Mouse (Mus musculus) midbrain, embryonic 12.5 days (tissue): ENCODE measurements around the gene Nme4. TPM values are rescaled to one million over a fixed set of nuclear protein-coding genes. Genes with fewer than 3 reads are reported as not detected.
"Not testable (repeated sequence)": the region's sequence is repeated elsewhere in the genome, so short reads cannot be mapped to it uniquely, and the experiment has no call there.

ENCODE experiments used
- ATAC-seq: fragments of 200-750 bp; cut with Nextera tagmentation; 2 replicates; pipeline ENCODE4 v1.8.0; 2017; ENCODE audit warnings: low read depth, moderate TSS enrichment, moderate library complexity; ENCODE audit not compliant: low FRiP score
- H3K27ac ChIP-seq: fragments of 300-500 bp; sonication (generic); replicated peaks from 2 replicates; pipeline ENCODE4 v1.5.1; 2016; ENCODE audit warnings: mild to moderate bottlenecking
- H3K27me3 ChIP-seq: fragments of 300-500 bp; sonication (generic); 2 replicates; pipeline ENCODE4 v1.6.1; 2016; ENCODE audit warnings: mild to moderate bottlenecking
- H3K36me3 ChIP-seq: fragments of 300-500 bp; sonication (generic); 2 replicates; pipeline ENCODE4 v1.6.1; 2016
- H3K4me1 ChIP-seq: fragments of 300-500 bp; sonication (generic); 2 replicates; pipeline ENCODE4 v1.6.1; 2016
- H3K4me2 ChIP-seq: fragments of 300-500 bp; sonication (generic); replicated peaks from 2 replicates; pipeline ENCODE4 v1.6.1; 2016; ENCODE audit warnings: mild to moderate bottlenecking, moderate library complexity
- H3K4me3 ChIP-seq: fragments of 300-500 bp; sonication (generic); 2 replicates; pipeline ENCODE4 v1.5.1; 2016; ENCODE audit warnings: mild to moderate bottlenecking
- H3K9ac ChIP-seq: fragments of 300-500 bp; sonication (generic); replicated peaks from 2 replicates; pipeline ENCODE4 v1.6.1; 2016; ENCODE audit warnings: mild to moderate bottlenecking, moderate library complexity
- H3K9me3 ChIP-seq: fragments of 300-500 bp; sonication (generic); 2 replicates; pipeline ENCODE4 v1.6.1; 2016; ENCODE audit warnings: mild to moderate bottlenecking
- WGBS: fragments of 180-500 bp; shearing (Covaris S2); methylation state at CpG from one replicate; pipeline ENCODE4 v1.1.7; 2016; 5-methylcytosine and 5-hydroxymethylcytosine counted together
- polyA plus RNA-seq: library from polyadenylated mRNA; unstranded; fragments of >200 nt; fragmentation: Nextera tagmentation; extraction: Ambion mirVana; gene quantifications from 2 replicates; pipeline ENCODE4 v1.2.1, GENCODE M21; 2016

Gene Nme4
- polyA plus RNA-seq, 1 experiment from 2014 or later: 48.0 TPM

DNA sequence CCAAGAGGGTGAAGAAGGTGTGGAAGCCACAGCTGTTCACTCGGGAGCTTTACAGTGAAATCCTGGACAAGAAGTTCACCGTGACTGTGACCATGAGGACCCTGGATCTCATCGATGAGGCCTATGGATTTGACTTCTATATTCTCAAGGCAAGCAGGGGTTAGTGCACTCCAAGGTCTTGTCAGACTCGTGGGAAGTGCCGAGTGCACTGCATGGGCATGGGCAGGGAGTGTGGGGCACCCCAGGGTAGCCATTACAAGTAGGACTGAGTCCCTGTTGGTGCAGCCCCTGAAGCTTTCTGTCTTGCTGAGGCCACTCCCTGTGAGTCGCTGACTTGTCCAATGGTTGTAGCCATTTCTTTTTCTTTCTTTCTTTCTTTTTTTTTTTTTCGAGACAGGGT is 29.2 kb upstream of the Nme4 start:
- Histone ChIP-seq H3K4me2 (peak overlapping the region; percentile 86), H3K9ac (peak overlapping the region; percentile 73; the same call in 1 of the 2 replicates), H3K9me3 (no peaks in the 10 kb centered on the region), H3K4me3 (peak overlapping the region; percentile 77), H3K36me3 (peaks cover 47% of the 10 kb centered on the region), H3K27ac (no peak overlapping the region), H3K4me1 (peaks cover 20% of the 10 kb centered on the region), H3K27me3 (peaks cover 48% of the 10 kb centered on the region)
- 92% methylated on average over 7 of the region's 7 CpGs for WGBS
- ATAC-seq: no peak

GRCm38 (mm10) chr17:26123267-26123684 is 27.9 kb upstream of the Nme4 start, which contains the start of gene Mrpl28:
Gene Mrpl28, plus strand, starts transcription at chr17:26123500.
- H3K36me3 ChIP-seq: peaks cover 34% of the 10 kb centered on the region
- H3K27me3 ChIP-seq: peaks cover 49% of the 10 kb centered on the region
- peaks cover 20% of the 10 kb centered on the region for H3K4me1 ChIP-seq
- ATAC-seq: peak; percentile 86
- H3K9ac ChIP-seq: peak within 1 kb of the TSS; percentile 73
- no peaks in the 10 kb centered on the region for H3K9me3 ChIP-seq
- H3K4me3 ChIP-seq: peak within 1 kb of the TSS; percentile 77
- no peak within 1 kb of the TSS for H3K27ac ChIP-seq
- peak within 1 kb of the TSS; percentile 86 for H3K4me2 ChIP-seq
- WGBS: under 1% methylated on average over 32 of the region's 32 CpGs

- H3K27ac ChIP-seq: no peak overlapping the region
- ATAC-seq: 0 out of 2 replicates have a peak, but pooled peaks have one; percentile 14
- H3K4me3 ChIP-seq: no peak overlapping the region
Observed at GRCm38 (mm10) chr17:26122431-26123140, 27.2 kb upstream of the Nme4 start.

GRCm38 (mm10) chr17:26119766-26120710 is 24.6 kb upstream of the Nme4 start:
- ATAC-seq: no peak; the same call in 1 of the 2 replicates
- no peak overlapping the region for H3K4me3 ChIP-seq
- no peaks in the 10 kb centered on the region for H3K9me3 ChIP-seq
- H3K4me2 ChIP-seq: no peak overlapping the region
- H3K36me3 ChIP-seq: peaks cover 2% of the 10 kb centered on the region; the same call in 1 of the 2 replicates
- no peak overlapping the region for H3K9ac ChIP-seq
- H3K27ac ChIP-seq: no peak overlapping the region
- WGBS: 49% methylated on average over 33 of the region's 33 CpGs
- peaks cover 17% of the 10 kb centered on the region for H3K4me1 ChIP-seq
- peaks cover 61% of the 10 kb centered on the region for H3K27me3 ChIP-seq

More at GRCm38 (mm10) chr17:26122431-26123140, 27.2 kb upstream of the Nme4 start:
- H3K4me2 ChIP-seq: no peak overlapping the region
- 61% methylated on average over 5 of the region's 5 CpGs for WGBS
- H3K9ac ChIP-seq: no peak overlapping the region
- H3K9me3 ChIP-seq: no peaks in the 10 kb centered on the region
- H3K4me1 ChIP-seq: peaks cover 20% of the 10 kb centered on the region
- H3K27me3 ChIP-seq: peaks cover 50% of the 10 kb centered on the region
- H3K36me3 ChIP-seq: peaks cover 28% of the 10 kb centered on the region

- no peak overlapping the region for H3K27ac ChIP-seq
- ATAC-seq: no peak
- H3K4me2 ChIP-seq: no peak overlapping the region
- H3K9ac ChIP-seq: no peak overlapping the region
- H3K4me3 ChIP-seq: no peak overlapping the region
- H3K27me3 ChIP-seq: peaks cover 95% of the 10 kb centered on the region
- H3K4me1 ChIP-seq: peaks cover 12% of the 10 kb centered on the region
- 87% methylated on average over 17 of the region's 17 CpGs for WGBS
- H3K36me3 ChIP-seq: no peaks in the 10 kb centered on the region
- no peaks in the 10 kb centered on the region for H3K9me3 ChIP-seq
Observed at GRCm38 (mm10) chr17:26116503-26117258, 21.3 kb upstream of the Nme4 start.

GRCm38 (mm10) chr17:26115956-26116487 is 20.6 kb upstream of the Nme4 start:
- no peak for ATAC-seq
- no peak overlapping the region for H3K9ac ChIP-seq
- H3K27ac ChIP-seq: no peak overlapping the region
- 52% methylated on average over 3 of the region's 3 CpGs for WGBS
- H3K36me3 ChIP-seq: no peaks in the 10 kb centered on the region
- H3K4me1 ChIP-seq: peaks cover 15% of the 10 kb centered on the region
- no peak overlapping the region for H3K4me3 ChIP-seq
- H3K4me2 ChIP-seq: no peak overlapping the region
- peaks cover 97% of the 10 kb centered on the region for H3K27me3 ChIP-seq
- H3K9me3 ChIP-seq: no peaks in the 10 kb centered on the region

GRCm38 (mm10) chr17:26115205-26115898 is 19.9 kb upstream of the Nme4 start:
- WGBS: 85% methylated on average over 7 of the region's 7 CpGs
- H3K27ac ChIP-seq: no peak overlapping the region
- H3K4me2 ChIP-seq: no peak overlapping the region
- H3K9ac ChIP-seq: no peak overlapping the region
- H3K36me3 ChIP-seq: no peaks in the 10 kb centered on the region
- H3K4me3 ChIP-seq: no peak overlapping the region
- peaks cover 97% of the 10 kb centered on the region for H3K27me3 ChIP-seq
- ATAC-seq: no peak
- peaks cover 21% of the 10 kb centered on the region for H3K4me1 ChIP-seq
- no peaks in the 10 kb centered on the region for H3K9me3 ChIP-seq

- ATAC-seq, H3K4me2 ChIP-seq, H3K9me3 ChIP-seq, H3K36me3 ChIP-seq, H3K4me3 ChIP-seq, H3K9ac ChIP-seq, H3K27ac ChIP-seq: not testable (repeated sequence)
- peaks cover 21% of the 10 kb centered on the region for H3K4me1 ChIP-seq
- H3K27me3 ChIP-seq: peaks cover 95% of the 10 kb centered on the region
- WGBS: 71% methylated on average over 7 of the region's 7 CpGs
Observed at GRCm38 (mm10) chr17:26114461-26114860, 19.1 kb upstream of the Nme4 start.

DNA sequence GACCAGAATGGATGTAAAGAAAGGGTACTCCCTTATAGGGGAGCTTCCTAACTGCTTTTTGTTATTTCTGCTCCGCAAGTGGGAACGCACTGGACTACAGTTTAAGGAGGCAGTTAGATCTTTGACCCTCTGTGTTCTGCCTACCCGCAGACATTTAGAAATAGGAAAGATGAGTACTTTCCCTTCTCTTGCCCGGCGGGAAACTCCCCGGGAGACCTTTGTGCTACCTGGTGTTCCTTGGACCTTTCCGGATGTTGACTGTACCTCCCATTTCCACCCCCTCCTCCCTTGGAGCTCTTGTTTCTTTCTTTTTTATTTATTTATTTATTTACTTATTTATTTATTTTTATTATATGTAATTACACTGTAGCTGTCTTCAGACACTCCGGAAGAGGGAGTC is 18.7 kb upstream of the Nme4 start:
- Histone ChIP-seq H3K4me2 (peak overlapping the region; percentile 97), H3K36me3 (no peaks in the 10 kb centered on the region), H3K4me1 (peaks cover 21% of the 10 kb centered on the region), H3K27ac (no peak overlapping the region), H3K9ac (peak overlapping the region; percentile 85; the same call in 1 of the 2 replicates), H3K9me3 (no peaks in the 10 kb centered on the region), H3K27me3 (peaks cover 92% of the 10 kb centered on the region), H3K4me3 (peak overlapping the region; percentile 88)
- no peak for ATAC-seq
- 14% methylated on average over 8 of the region's 8 CpGs for WGBS

DNA sequence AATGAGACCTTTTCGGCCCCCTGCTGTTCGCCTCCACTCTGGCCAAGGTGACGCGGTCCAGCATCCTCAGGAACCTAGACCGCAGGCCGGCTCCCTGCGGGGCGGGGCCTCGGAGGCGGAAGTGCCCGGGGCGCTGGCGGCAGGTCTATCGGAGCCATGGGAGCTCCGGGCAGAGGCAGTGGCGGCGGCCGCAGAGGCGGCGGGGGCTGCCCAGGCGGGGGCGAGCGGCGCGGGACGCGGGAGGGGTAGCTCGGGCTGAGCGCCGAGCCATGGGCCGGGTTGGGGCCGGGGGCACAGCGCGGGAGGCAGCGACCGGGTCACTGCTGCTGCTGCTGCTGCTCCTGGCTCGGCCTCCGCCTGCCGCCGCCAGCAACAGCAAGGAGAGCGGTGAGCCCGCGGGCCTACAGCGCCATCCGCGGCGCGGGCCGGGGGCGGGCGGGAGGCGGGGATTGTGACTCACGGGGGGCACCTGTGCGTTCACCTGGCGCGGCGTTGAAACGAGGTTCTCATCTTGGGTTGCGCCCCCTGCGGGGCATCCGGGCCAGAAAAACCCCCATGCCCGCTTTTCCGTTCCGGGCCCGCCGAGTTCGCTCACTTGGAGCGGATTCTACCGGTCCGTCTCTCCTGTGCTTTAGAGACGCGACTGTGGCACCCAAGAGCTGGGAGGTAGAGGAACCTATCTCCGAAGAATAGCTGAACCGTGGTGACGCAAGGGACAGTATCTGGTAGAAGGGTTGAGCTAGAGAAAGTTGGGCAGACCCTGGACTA is 18.0 kb upstream of the Nme4 start, which contains the start of gene Tmem8:
TSS of gene Tmem8 (plus strand) at position 119 of the 768 bp plus-strand sequence.
- H3K9me3 ChIP-seq: no peaks in the 10 kb centered on the region
- ATAC-seq: peak; percentile 74
- H3K27me3 ChIP-seq: peaks cover 86% of the 10 kb centered on the region
- peak within 1 kb of the TSS; percentile 85 for H3K9ac ChIP-seq
- peak within 1 kb of the TSS; percentile 97 for H3K4me2 ChIP-seq
- WGBS: under 1% methylated on average over 68 of the region's 75 CpGs
- 0 out of 2 replicates have a peak within 1 kb of the TSS, but pooled peaks have one; percentile 15 for H3K27ac ChIP-seq
- no peaks in the 10 kb centered on the region for H3K36me3 ChIP-seq
- H3K4me1 ChIP-seq: peaks cover 21% of the 10 kb centered on the region
- peak within 1 kb of the TSS; percentile 88 for H3K4me3 ChIP-seq
